Mouse (Mus musculus) hindbrain, embryonic 13.5 days (tissue): Measurements from ENCODE around the gene Notch4. TPM values are rescaled to one million over a fixed set of nuclear protein-coding genes. Genes with fewer than 3 reads are reported as not detected.

Experiments
- ATAC-seq: fragments of 200-750 bp; cut with Nextera tagmentation; 2 replicates; pipeline ENCODE4 v1.8.0; 2017; ENCODE audit warnings: moderate TSS enrichment; ENCODE audit not compliant: low FRiP score
- H3K27ac ChIP-seq: fragments of 300-500 bp; sonication (generic); 2 replicates; pipeline ENCODE4 v1.5.1; 2015; ENCODE audit warnings: inconsistent platforms, mild to moderate bottlenecking, moderate library complexity
- H3K27me3 ChIP-seq: fragments of 300-500 bp; sonication (generic); 2 replicates; pipeline ENCODE4 v1.6.1; 2015; ENCODE audit warnings: mild to moderate bottlenecking, inconsistent platforms
- H3K36me3 ChIP-seq: fragments of 300-500 bp; sonication (generic); 2 replicates; pipeline ENCODE4 v1.6.1; 2015; ENCODE audit warnings: mild to moderate bottlenecking, inconsistent platforms
- H3K4me1 ChIP-seq: fragments of 300-500 bp; sonication (generic); replicated peaks from 2 replicates; pipeline ENCODE4 v1.6.1; 2015; ENCODE audit warnings: inconsistent platforms
- H3K4me2 ChIP-seq: fragments of 300-500 bp; sonication (generic); 2 replicates; pipeline ENCODE4 v1.6.1; 2015; ENCODE audit warnings: inconsistent platforms, mild to moderate bottlenecking, moderate library complexity
- H3K4me3 ChIP-seq: fragments of 300-500 bp; sonication (generic); 2 replicates; pipeline ENCODE4 v1.5.1; 2015; ENCODE audit warnings: mild to moderate bottlenecking, inconsistent platforms
- H3K9ac ChIP-seq: fragments of 300-500 bp; sonication (generic); 2 replicates; pipeline ENCODE4 v1.6.1; 2015; ENCODE audit warnings: mild to moderate bottlenecking, inconsistent platforms
- H3K9me3 ChIP-seq: fragments of 300-500 bp; sonication (generic); 2 replicates; pipeline ENCODE4 v1.6.1; 2016; ENCODE audit warnings: inconsistent platforms
- WGBS: fragments of 180-500 bp; shearing (Covaris S2); methylation state at CpG from one replicate; pipeline ENCODE4 v1.1.7; 2015; 5-methylcytosine and 5-hydroxymethylcytosine counted together
- polyA plus RNA-seq: library from polyadenylated mRNA; unstranded; fragments of >200 nt; fragmentation: Nextera tagmentation; extraction: Ambion mirVana; gene quantifications from 2 replicates; pipeline ENCODE4 v1.2.1, GENCODE M21; 2015

The Notch4 gene
- polyA plus RNA-seq, 1 experiment from 2014 or later: 8.4 TPM

DNA sequence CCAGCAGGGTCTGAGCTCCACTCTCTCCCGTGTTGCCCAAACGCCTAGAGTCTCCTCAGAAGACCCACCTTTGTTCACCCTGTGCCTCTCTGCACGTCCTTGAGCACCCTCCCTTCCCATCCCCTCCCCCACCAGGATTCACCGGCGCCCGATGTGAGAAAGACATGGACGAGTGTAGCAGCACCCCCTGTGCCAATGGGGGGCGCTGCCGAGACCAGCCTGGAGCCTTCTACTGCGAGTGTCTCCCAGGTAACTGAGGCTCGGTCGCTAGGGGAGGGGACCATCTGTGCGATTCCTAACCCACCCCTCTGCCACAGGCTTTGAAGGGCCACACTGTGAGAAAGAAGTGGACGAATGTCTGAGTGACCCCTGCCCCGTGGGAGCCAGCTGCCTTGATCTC, 8.3 kb downstream of the Notch4 start:
- Histone ChIP-seq H3K4me1 (no peaks in the 10 kb centered on the region; the same call in 1 of the 2 replicates), H3K27ac (no peak overlapping the region), H3K36me3 (no peaks in the 10 kb centered on the region), H3K9ac (no peak overlapping the region), H3K27me3 (peaks cover 4% of the 10 kb centered on the region; the same call in 1 of the 2 replicates), H3K9me3 (no peaks in the 10 kb centered on the region), H3K4me3 (no peak overlapping the region), H3K4me2 (no peak overlapping the region)
- 12% methylated on average over 15 of the region's 15 CpGs for WGBS
- ATAC-seq: no peak

DNA sequence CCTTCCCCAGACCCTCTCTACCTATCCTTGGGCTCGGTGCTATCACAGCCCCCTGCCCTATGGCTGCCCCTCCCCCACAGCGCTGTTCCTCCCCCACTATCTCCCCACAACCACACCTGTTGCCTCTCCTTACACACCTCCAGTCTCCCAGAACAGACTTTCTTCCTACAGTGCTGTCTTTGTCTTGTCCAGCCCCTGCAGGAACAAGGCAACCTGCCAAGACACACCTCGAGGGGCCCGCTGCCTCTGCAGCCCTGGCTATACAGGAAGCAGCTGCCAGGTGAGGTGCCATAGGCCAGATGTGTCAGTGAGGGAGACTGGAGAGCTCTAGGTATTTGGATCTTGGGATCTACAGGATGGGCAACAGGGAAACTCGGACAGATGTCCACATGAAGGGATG, 12.5 kb downstream of the Notch4 start:
- no peak overlapping the region for H3K27ac ChIP-seq
- 78% methylated on average over 5 of the region's 5 CpGs for WGBS
- no peak overlapping the region for H3K4me3 ChIP-seq
- no peak overlapping the region for H3K9ac ChIP-seq
- H3K27me3 ChIP-seq: no peaks in the 10 kb centered on the region
- ATAC-seq: no peak
- H3K36me3 ChIP-seq: no peaks in the 10 kb centered on the region
- no peaks in the 10 kb centered on the region for H3K4me1 ChIP-seq
- H3K4me2 ChIP-seq: no peak overlapping the region
- no peaks in the 10 kb centered on the region for H3K9me3 ChIP-seq

- no peaks in the 10 kb centered on the region for H3K9me3 ChIP-seq
- no peak for ATAC-seq
- H3K9ac ChIP-seq: no peak overlapping the region
- H3K4me2 ChIP-seq: no peak overlapping the region
- no peaks in the 10 kb centered on the region for H3K4me1 ChIP-seq
- H3K36me3 ChIP-seq: no peaks in the 10 kb centered on the region
- 92% methylated on average over 3 of the region's 3 CpGs for WGBS
- H3K27ac ChIP-seq: no peak overlapping the region
- H3K27me3 ChIP-seq: no peaks in the 10 kb centered on the region
- no peak overlapping the region for H3K4me3 ChIP-seq
Observed at GRCm38 (mm10) chr17:34578070-34578469, 14.0 kb downstream of the Notch4 start.

- no peaks in the 10 kb centered on the region for H3K36me3 ChIP-seq
- 85% methylated on average over 12 of the region's 12 CpGs for WGBS
- H3K4me1 ChIP-seq: peaks cover 12% of the 10 kb centered on the region
- H3K4me2 ChIP-seq: no peak overlapping the region
- H3K9me3 ChIP-seq: no peaks in the 10 kb centered on the region
- H3K9ac ChIP-seq: no peak overlapping the region
- H3K27me3 ChIP-seq: no peaks in the 10 kb centered on the region
- H3K4me3 ChIP-seq: no peak overlapping the region
- no peak for ATAC-seq
- H3K27ac ChIP-seq: no peak overlapping the region
Observed at GRCm38 (mm10) chr17:34582528-34582927, 18.5 kb downstream of the Notch4 start.

GRCm38 (mm10) chr17:34583397-34583796, 19.3 kb downstream of the Notch4 start:
- H3K36me3 ChIP-seq: no peaks in the 10 kb centered on the region
- WGBS: 60% methylated on average over 7 of the region's 7 CpGs
- no peak overlapping the region for H3K9ac ChIP-seq
- H3K27me3 ChIP-seq: no peaks in the 10 kb centered on the region
- peaks cover 19% of the 10 kb centered on the region for H3K4me1 ChIP-seq
- no peaks in the 10 kb centered on the region for H3K9me3 ChIP-seq
- ATAC-seq: no peak
- H3K27ac ChIP-seq: 0 out of 2 replicates have a peak overlapping the region, but pooled peaks have one; percentile 23
- no peak overlapping the region for H3K4me3 ChIP-seq
- no peak overlapping the region for H3K4me2 ChIP-seq

GRCm38 (mm10) chr17:34583819-34584218, 19.8 kb downstream of the Notch4 start:
- no peak for ATAC-seq
- H3K4me1 ChIP-seq: peaks cover 23% of the 10 kb centered on the region
- H3K36me3 ChIP-seq: no peaks in the 10 kb centered on the region
- H3K4me2 ChIP-seq: no peak overlapping the region
- H3K27me3 ChIP-seq: no peaks in the 10 kb centered on the region
- H3K27ac ChIP-seq: no peak overlapping the region
- no peak overlapping the region for H3K4me3 ChIP-seq
- WGBS: 86% methylated on average over 8 of the region's 8 CpGs
- no peaks in the 10 kb centered on the region for H3K9me3 ChIP-seq
- H3K9ac ChIP-seq: no peak overlapping the region

- 88% methylated on average over 8 of the region's 8 CpGs for WGBS
- no peak for ATAC-seq
- H3K9ac ChIP-seq: no peak overlapping the region
- no peaks in the 10 kb centered on the region for H3K9me3 ChIP-seq
- no peaks in the 10 kb centered on the region for H3K27me3 ChIP-seq
- no peak overlapping the region for H3K4me3 ChIP-seq
- H3K4me2 ChIP-seq: no peak overlapping the region
- peak overlapping the region; percentile 100 for H3K27ac ChIP-seq
- no peaks in the 10 kb centered on the region for H3K36me3 ChIP-seq
- H3K4me1 ChIP-seq: peaks cover 35% of the 10 kb centered on the region
Observed at GRCm38 (mm10) chr17:34585121-34585520, 21.1 kb downstream of the Notch4 start.

DNA sequence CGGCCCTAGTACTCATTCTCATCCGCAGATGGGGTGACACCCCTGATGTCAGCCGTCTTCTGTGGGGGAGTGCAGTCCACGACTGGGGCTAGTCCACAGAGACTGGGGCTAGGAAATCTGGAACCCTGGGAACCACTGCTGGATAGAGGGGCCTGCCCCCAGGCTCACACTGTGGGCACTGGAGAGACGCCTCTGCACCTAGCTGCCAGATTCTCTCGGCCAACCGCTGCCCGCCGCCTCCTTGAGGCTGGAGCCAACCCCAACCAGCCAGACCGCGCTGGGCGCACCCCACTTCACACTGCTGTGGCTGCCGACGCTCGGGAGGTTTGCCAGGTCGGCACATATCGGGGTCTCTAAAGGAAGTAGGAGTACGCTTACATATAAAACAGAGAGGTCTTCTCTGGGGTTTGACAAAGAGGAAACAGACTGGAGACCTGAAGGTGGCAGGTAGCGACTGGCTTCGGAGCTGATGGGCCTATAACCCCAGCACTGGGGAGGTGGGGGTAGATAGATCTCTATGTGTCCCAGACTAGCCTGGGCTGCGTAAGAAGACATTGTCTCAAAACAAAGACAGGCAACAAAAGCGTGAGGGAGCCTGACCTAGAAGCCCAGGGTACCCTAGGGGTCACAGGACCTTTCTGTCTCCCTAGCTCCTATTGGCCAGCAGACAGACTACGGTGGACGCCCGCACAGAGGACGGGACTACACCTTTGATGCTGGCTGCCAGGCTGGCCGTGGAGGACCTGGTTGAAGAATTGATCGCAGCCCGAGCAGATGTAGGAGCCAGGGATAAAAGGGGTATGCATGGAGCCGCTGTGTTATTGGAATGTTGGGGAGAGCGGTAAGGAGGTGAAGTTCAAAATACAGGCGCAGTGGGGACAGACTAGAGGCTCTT, 22.1 kb downstream of the Notch4 start:
- Histone ChIP-seq H3K9ac (peak overlapping the region; percentile 92), H3K9me3 (no peaks in the 10 kb centered on the region), H3K4me1 (peaks cover 45% of the 10 kb centered on the region), H3K27me3 (no peaks in the 10 kb centered on the region), H3K36me3 (no peaks in the 10 kb centered on the region), H3K4me3 (peak overlapping the region; percentile 69), H3K27ac (peak overlapping the region; percentile 100), H3K4me2 (peak overlapping the region; percentile 82)
- 14% methylated on average over 32 of the region's 32 CpGs for WGBS
- peak; percentile 2; the same call in 1 of the 2 replicates for ATAC-seq

DNA sequence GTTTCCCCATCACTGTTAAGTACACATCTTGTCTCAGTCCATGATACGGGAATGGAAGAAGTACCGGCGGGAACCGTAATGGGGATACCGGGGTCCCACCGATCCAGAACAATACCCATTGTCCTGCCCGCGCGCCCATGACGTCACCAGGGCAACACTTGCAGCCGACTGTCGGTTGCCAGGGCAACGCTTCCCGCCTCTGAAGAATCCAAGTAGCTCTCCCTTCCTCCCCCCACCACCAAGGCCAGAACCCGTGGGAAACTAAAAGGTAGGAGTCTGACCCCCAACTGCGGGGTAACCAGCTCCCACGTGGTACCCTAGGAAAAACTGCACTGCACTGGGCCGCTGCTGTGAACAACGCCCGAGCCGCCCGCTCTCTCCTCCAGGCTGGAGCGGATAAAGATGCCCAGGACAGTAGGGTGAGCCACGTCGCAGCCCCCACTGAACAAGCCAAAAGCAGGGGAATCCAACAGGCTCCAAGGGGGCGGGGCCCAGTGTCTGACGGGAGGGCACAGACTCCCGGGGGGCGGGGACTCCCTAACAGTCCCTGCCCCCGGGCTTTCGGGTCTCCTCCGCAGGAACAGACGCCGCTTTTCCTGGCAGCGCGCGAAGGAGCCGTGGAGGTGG, 22.8 kb downstream of the Notch4 start:
- H3K4me2 ChIP-seq: peak overlapping the region; percentile 82
- H3K27ac ChIP-seq: peak overlapping the region; percentile 100
- peak overlapping the region; percentile 92 for H3K9ac ChIP-seq
- WGBS: 2% methylated on average over 37 of the region's 38 CpGs
- H3K27me3 ChIP-seq: no peaks in the 10 kb centered on the region
- peak overlapping the region; percentile 69 for H3K4me3 ChIP-seq
- ATAC-seq: peak; percentile 73
- H3K9me3 ChIP-seq: no peaks in the 10 kb centered on the region
- peaks cover 51% of the 10 kb centered on the region for H3K4me1 ChIP-seq
- no peaks in the 10 kb centered on the region for H3K36me3 ChIP-seq

GRCm38 (mm10) chr17:34587423-34587811, 23.3 kb downstream of the Notch4 start:
- peak; percentile 79 for ATAC-seq
- H3K27me3 ChIP-seq: no peaks in the 10 kb centered on the region
- H3K27ac ChIP-seq: peak overlapping the region; percentile 100
- peak overlapping the region; percentile 69 for H3K4me3 ChIP-seq
- no peaks in the 10 kb centered on the region for H3K36me3 ChIP-seq
- under 1% methylated on average over 49 of the region's 50 CpGs for WGBS
- H3K4me1 ChIP-seq: peaks cover 54% of the 10 kb centered on the region
- peak overlapping the region; percentile 92 for H3K9ac ChIP-seq
- peak overlapping the region; percentile 82 for H3K4me2 ChIP-seq
- no peaks in the 10 kb centered on the region for H3K9me3 ChIP-seq

DNA sequence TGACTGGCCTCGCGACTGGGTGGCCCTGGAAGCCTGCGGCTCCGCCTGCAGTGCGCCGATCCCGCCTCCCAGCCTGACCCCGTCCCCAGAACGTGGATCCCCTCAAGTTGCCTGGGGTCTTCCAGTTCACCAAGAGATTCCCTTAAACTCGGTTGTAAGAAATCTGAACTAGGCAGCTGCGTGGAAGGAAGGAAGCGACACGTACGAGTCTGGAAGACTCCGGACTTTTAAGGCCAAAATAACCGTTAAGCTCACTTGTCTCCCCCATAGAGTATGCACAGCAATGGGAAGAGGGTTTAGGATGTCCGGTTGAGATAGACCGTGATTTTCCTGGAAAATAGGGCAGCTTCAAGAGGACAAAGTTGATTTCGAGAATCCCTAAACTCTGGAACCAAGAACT, 23.7 kb downstream of the Notch4 start:
- H3K27ac ChIP-seq: peak overlapping the region; percentile 100
- peak overlapping the region; percentile 82 for H3K4me2 ChIP-seq
- no peaks in the 10 kb centered on the region for H3K9me3 ChIP-seq
- H3K4me1 ChIP-seq: peaks cover 58% of the 10 kb centered on the region
- peak overlapping the region; percentile 69 for H3K4me3 ChIP-seq
- H3K36me3 ChIP-seq: no peaks in the 10 kb centered on the region
- H3K27me3 ChIP-seq: no peaks in the 10 kb centered on the region
- peak overlapping the region; percentile 92 for H3K9ac ChIP-seq
- 4% methylated on average over 19 of the region's 19 CpGs for WGBS
- ATAC-seq: no peak

GRCm38 (mm10) chr17:34588767-34589166, 24.7 kb downstream of the Notch4 start:
- H3K27me3 ChIP-seq: no peaks in the 10 kb centered on the region
- H3K27ac ChIP-seq: no peak overlapping the region
- ATAC-seq: no peak
- H3K9me3 ChIP-seq: no peaks in the 10 kb centered on the region
- no peak overlapping the region for H3K4me2 ChIP-seq
- peaks cover 68% of the 10 kb centered on the region for H3K4me1 ChIP-seq
- H3K9ac ChIP-seq: no peak overlapping the region
- no peak overlapping the region for H3K4me3 ChIP-seq
- WGBS: 76% methylated on average over 3 of the region's 3 CpGs
- H3K36me3 ChIP-seq: no peaks in the 10 kb centered on the region
